Mouse (Mus musculus) limb, embryonic 12.5 days (tissue): ENCODE results near the gene Pdia6. TPM values are rescaled to one million over a fixed set of nuclear protein-coding genes. Genes with fewer than 3 reads are reported as not detected.

ENCODE experiments used
- ATAC-seq: fragments of 200-750 bp; cut with Nextera tagmentation; 2 replicates; pipeline ENCODE4 v1.8.0; 2017; ENCODE audit warnings: low read depth, moderate TSS enrichment; ENCODE audit not compliant: insufficient number of reproducible peaks, insufficient read depth, low FRiP score, low TSS enrichment
- H3K27ac ChIP-seq: fragments of 300-500 bp; sonication (generic); 2 replicates; pipeline ENCODE4 v1.5.1; 2016; ENCODE audit warnings: mild to moderate bottlenecking, moderate library complexity
- H3K27me3 ChIP-seq: fragments of 300-500 bp; sonication (generic); 2 replicates; pipeline ENCODE4 v1.6.1; 2016; ENCODE audit warnings: mild to moderate bottlenecking, moderate library complexity
- H3K36me3 ChIP-seq: fragments of 300-500 bp; sonication (generic); 2 replicates; pipeline ENCODE4 v1.6.1; 2016; ENCODE audit warnings: mild to moderate bottlenecking, moderate library complexity
- H3K4me1 ChIP-seq: fragments of 300-500 bp; sonication (generic); replicated peaks from 2 replicates; pipeline ENCODE4 v1.6.1; 2016
- H3K4me2 ChIP-seq: fragments of 300-500 bp; sonication (generic); 2 replicates; pipeline ENCODE4 v1.6.1; 2016; ENCODE audit warnings: mild to moderate bottlenecking, moderate library complexity
- H3K4me3 ChIP-seq: fragments of 300-500 bp; sonication (generic); replicated peaks from 2 replicates; pipeline ENCODE4 v1.5.1; 2016; ENCODE audit warnings: mild to moderate bottlenecking
- H3K9ac ChIP-seq: fragments of 300-500 bp; sonication (generic); replicated peaks from 2 replicates; pipeline ENCODE4 v1.6.1; 2016; ENCODE audit warnings: mild to moderate bottlenecking, moderate library complexity
- H3K9me3 ChIP-seq: fragments of 300-500 bp; sonication (generic); 2 replicates; pipeline ENCODE4 v1.6.1; 2016; ENCODE audit warnings: mild to moderate bottlenecking, moderate library complexity
- WGBS: fragments of 180-500 bp; shearing (Covaris S2); methylation state at CpG from one replicate; pipeline ENCODE4 v1.1.7; 2016; 5-methylcytosine and 5-hydroxymethylcytosine counted together
- polyA plus RNA-seq: library from polyadenylated mRNA; unstranded; fragments of >200 nt; fragmentation: Nextera tagmentation; extraction: Ambion mirVana; gene quantifications from 2 replicates; pipeline ENCODE4 v1.2.1, GENCODE M21; 2016

Gene Pdia6
- polyA plus RNA-seq, result 582 and 622 TPM in 2 replicates

GRCm38 (mm10) chr12:17265971-17266672 is at the start of gene Pdia6:
Gene Pdia6, plus strand, starts transcription at chr12:17266545.
- H3K4me2 ChIP-seq, result peak within 1 kb of the TSS; percentile 61
- peaks cover 27% of the 10 kb centered on the region for H3K36me3 ChIP-seq
- H3K27me3 ChIP-seq, result no peaks in the 10 kb centered on the region
- peak within 1 kb of the TSS; percentile 91 for H3K4me3 ChIP-seq
- peaks cover 18% of the 10 kb centered on the region for H3K4me1 ChIP-seq
- 1% methylated on average over 40 of the region's 48 CpGs for WGBS
- H3K9ac ChIP-seq, result peak within 1 kb of the TSS; percentile 87
- H3K9me3 ChIP-seq, result no peaks in the 10 kb centered on the region
- peak within 1 kb of the TSS; percentile 84 for H3K27ac ChIP-seq
- peak; percentile 95 for ATAC-seq

- H3K4me2 ChIP-seq, result no peak overlapping the region
- no peaks in the 10 kb centered on the region for H3K36me3 ChIP-seq
- H3K9ac ChIP-seq, result no peak overlapping the region
- ATAC-seq, result no peak
- no peak overlapping the region for H3K27ac ChIP-seq
- H3K4me1 ChIP-seq, result peaks cover 15% of the 10 kb centered on the region
- 57% methylated on average over 8 of the region's 8 CpGs for WGBS
- H3K4me3 ChIP-seq, result no peak overlapping the region
- H3K9me3 ChIP-seq, result no peaks in the 10 kb centered on the region
- H3K27me3 ChIP-seq, result 0 out of 2 replicates have a peak, but pooled peaks cover 3% of the 10 kb centered on the region
Observed at GRCm38 (mm10) chr12:17218390-17218789, 48.0 kb upstream of the Pdia6 start.

- WGBS, result 31% methylated on average over 4 of the region's 4 CpGs
- ATAC-seq, result no peak
- Histone ChIP-seq H3K4me3 (no peak overlapping the region), H3K4me2 (no peak overlapping the region), H3K9ac (no peak overlapping the region), H3K4me1 (peaks cover 15% of the 10 kb centered on the region), H3K9me3 (no peaks in the 10 kb centered on the region), H3K36me3 (no peaks in the 10 kb centered on the region), H3K27ac (no peak overlapping the region), H3K27me3 (0 out of 2 replicates have a peak, but pooled peaks cover 3% of the 10 kb centered on the region)
Observed at GRCm38 (mm10) chr12:17219107-17219506, 47.2 kb upstream of the Pdia6 start.

- ATAC-seq, result no peak
- Histone ChIP-seq H3K27ac (no peak overlapping the region), H3K36me3 (no peaks in the 10 kb centered on the region), H3K4me3 (no peak overlapping the region), H3K9ac (no peak overlapping the region), H3K9me3 (no peaks in the 10 kb centered on the region), H3K4me2 (no peak overlapping the region), H3K4me1 (peaks cover 15% of the 10 kb centered on the region), H3K27me3 (0 out of 2 replicates have a peak, but pooled peaks cover 6% of the 10 kb centered on the region)
- WGBS, result 81% methylated on average over 5 of the region's 5 CpGs
Observed at GRCm38 (mm10) chr12:17220631-17221030, 45.7 kb upstream of the Pdia6 start.

GRCm38 (mm10) chr12:17221891-17222428 is 44.4 kb upstream of the Pdia6 start:
- Histone ChIP-seq H3K27me3 (peaks cover 14% of the 10 kb centered on the region; the same call in 1 of the 2 replicates), H3K27ac (no peak overlapping the region), H3K36me3 (no peaks in the 10 kb centered on the region), H3K4me1 (peaks cover 15% of the 10 kb centered on the region), H3K9ac (no peak overlapping the region), H3K4me2 (no peak overlapping the region), H3K9me3 (no peaks in the 10 kb centered on the region), H3K4me3 (no peak overlapping the region)
- 48% methylated on average over 5 of the region's 5 CpGs for WGBS
- ATAC-seq, result no peak

GRCm38 (mm10) chr12:17223050-17223449 is 43.3 kb upstream of the Pdia6 start:
- WGBS, result 36% methylated on average over 3 of the region's 3 CpGs
- no peak overlapping the region for H3K4me3 ChIP-seq
- H3K9ac ChIP-seq, result no peak overlapping the region
- H3K27me3 ChIP-seq, result peaks cover 14% of the 10 kb centered on the region; the same call in 1 of the 2 replicates
- H3K9me3 ChIP-seq, result no peaks in the 10 kb centered on the region
- no peak overlapping the region for H3K4me2 ChIP-seq
- no peak for ATAC-seq
- peaks cover 15% of the 10 kb centered on the region for H3K4me1 ChIP-seq
- H3K36me3 ChIP-seq, result no peaks in the 10 kb centered on the region
- H3K27ac ChIP-seq, result no peak overlapping the region

- no peaks in the 10 kb centered on the region for H3K9me3 ChIP-seq
- no peak overlapping the region for H3K27ac ChIP-seq
- H3K4me1 ChIP-seq, result peaks cover 6% of the 10 kb centered on the region
- 81% methylated on average over 5 of the region's 5 CpGs for WGBS
- H3K4me3 ChIP-seq, result no peak overlapping the region
- no peak overlapping the region for H3K9ac ChIP-seq
- no peak for ATAC-seq
- H3K36me3 ChIP-seq, result no peaks in the 10 kb centered on the region
- peaks cover 14% of the 10 kb centered on the region; the same call in 1 of the 2 replicates for H3K27me3 ChIP-seq
- H3K4me2 ChIP-seq, result no peak overlapping the region
Observed at GRCm38 (mm10) chr12:17225012-17225411, 41.3 kb upstream of the Pdia6 start.

GRCm38 (mm10) chr12:17227903-17228302 is 38.4 kb upstream of the Pdia6 start:
- Histone ChIP-seq H3K4me2 (no peak overlapping the region), H3K9ac (no peak overlapping the region), H3K27me3 (peaks cover 11% of the 10 kb centered on the region; the same call in 1 of the 2 replicates), H3K36me3 (no peaks in the 10 kb centered on the region), H3K27ac (no peak overlapping the region), H3K4me1 (peaks cover 11% of the 10 kb centered on the region), H3K4me3 (no peak overlapping the region), H3K9me3 (no peaks in the 10 kb centered on the region)
- ATAC-seq, result no peak
- WGBS, result 83% methylated on average over 4 of the region's 4 CpGs

- Histone ChIP-seq H3K27me3 (peaks cover 8% of the 10 kb centered on the region; the same call in 1 of the 2 replicates), H3K4me1 (0 out of 2 replicates have a peak, but pooled peaks cover 6% of the 10 kb centered on the region), H3K4me2 (no peak overlapping the region), H3K36me3 (no peaks in the 10 kb centered on the region), H3K27ac (no peak overlapping the region), H3K4me3 (no peak overlapping the region), H3K9me3 (no peaks in the 10 kb centered on the region), H3K9ac (no peak overlapping the region)
- ATAC-seq, result no peak
- 73% methylated on average over 5 of the region's 5 CpGs for WGBS
Observed at GRCm38 (mm10) chr12:17230581-17230980, 35.8 kb upstream of the Pdia6 start.

- Histone ChIP-seq H3K9ac (no peak overlapping the region), H3K27me3 (peaks cover 7% of the 10 kb centered on the region), H3K4me2 (no peak overlapping the region), H3K27ac (no peak overlapping the region), H3K36me3 (no peaks in the 10 kb centered on the region), H3K4me3 (no peak overlapping the region), H3K9me3 (no peaks in the 10 kb centered on the region), H3K4me1 (0 out of 2 replicates have a peak, but pooled peaks cover 6% of the 10 kb centered on the region)
- 78% methylated on average over 14 of the region's 14 CpGs for WGBS
- ATAC-seq, result no peak
Observed at GRCm38 (mm10) chr12:17231513-17231912, 34.8 kb upstream of the Pdia6 start.

GRCm38 (mm10) chr12:17235535-17236313 is 30.6 kb upstream of the Pdia6 start:
- ATAC-seq, result no peak
- peaks cover 6% of the 10 kb centered on the region for H3K27me3 ChIP-seq

More at GRCm38 (mm10) chr12:17235535-17236313, 30.6 kb upstream of the Pdia6 start:
- WGBS, result 45% methylated on average over 11 of the region's 11 CpGs
- peaks cover 18% of the 10 kb centered on the region for H3K4me1 ChIP-seq
- H3K36me3 ChIP-seq, result no peaks in the 10 kb centered on the region
- H3K9me3 ChIP-seq, result no peaks in the 10 kb centered on the region
- H3K27ac ChIP-seq, result no peak overlapping the region
- no peak overlapping the region for H3K4me2 ChIP-seq
- no peak overlapping the region for H3K9ac ChIP-seq
- no peak overlapping the region for H3K4me3 ChIP-seq
